Mouse (Mus musculus) limb, embryonic 15.5 days (tissue): Measurements from ENCODE around the gene Gpkow. TPM values are rescaled to one million over a fixed set of nuclear protein-coding genes. Genes with fewer than 3 reads are reported as not detected.

Experiments
- polyA plus RNA-seq: library from polyadenylated mRNA; unstranded; fragments of >200 nt; fragmentation: Nextera tagmentation; extraction: Ambion mirVana; gene quantifications from 2 replicates; pipeline ENCODE4 v1.2.1, GENCODE M21; 2015

The Gpkow gene
- polyA plus RNA-seq, 1 experiment from 2014 or later = 36.6 TPM

Other genes with a start within 250 kb of the Gpkow start
- gene Foxp3, start 123.5 kb upstream of the Gpkow start, polyA plus RNA-seq = not detected in 2 replicates
- 1.4 and 1.9 TPM in 2 replicates for gene Ppp1r3f, start 122.8 kb upstream of the Gpkow start, polyA plus RNA-seq
- gene Ccdc22, start 91.6 kb upstream of the Gpkow start, polyA plus RNA-seq = 27.8 and 28.4 TPM in 2 replicates
- gene Cacna1f, start 90.0 kb upstream of the Gpkow start, polyA plus RNA-seq = 0.05 and 0.07 TPM in 2 replicates
- 1.4 and 1.7 TPM in 2 replicates for gene Syp, start 58.7 kb upstream of the Gpkow start, polyA plus RNA-seq
- 17.7 and 18.1 TPM in 2 replicates for gene Prickle3, start 39.9 kb upstream of the Gpkow start, polyA plus RNA-seq
- 205 and 217 TPM in 2 replicates for gene Plp2, start 25.7 kb upstream of the Gpkow start, polyA plus RNA-seq
- gene Magix, start 15.9 kb upstream of the Gpkow start, polyA plus RNA-seq = 0.47 and 1.1 TPM in 2 replicates
- 39.2 and 41.0 TPM in 2 replicates for gene Wdr45, start 17.2 kb downstream of the Gpkow start, polyA plus RNA-seq
- 0.20 TPM in 1 of 2 replicates, not detected in the other for gene Gm45208, start 25.1 kb downstream of the Gpkow start, polyA plus RNA-seq
- gene Praf2, start 31.3 kb downstream of the Gpkow start, polyA plus RNA-seq = 80.8 and 86.1 TPM in 2 replicates
- gene Ccdc120, start 53.8 kb downstream of the Gpkow start, polyA plus RNA-seq = 14.9 and 21.8 TPM in 2 replicates
- gene Tfe3, start 65.4 kb downstream of the Gpkow start, polyA plus RNA-seq = 30.5 and 31.9 TPM in 2 replicates
- 37.8 and 40.3 TPM in 2 replicates for gene Gripap1, start 92.6 kb downstream of the Gpkow start, polyA plus RNA-seq
- gene Kcnd1, start 125.2 kb downstream of the Gpkow start, polyA plus RNA-seq = 1.3 TPM in 2 replicates
- gene Otud5, start 144.2 kb downstream of the Gpkow start, polyA plus RNA-seq = 35.9 and 43.7 TPM in 2 replicates
- 4.8 and 5.1 TPM in 2 replicates for gene Pim2, start 181.1 kb downstream of the Gpkow start, polyA plus RNA-seq
- 64.5 and 70.0 TPM in 2 replicates for gene Slc35a2, start 186.9 kb downstream of the Gpkow start, polyA plus RNA-seq
- gene Pqbp1, start 202.1 kb downstream of the Gpkow start, polyA plus RNA-seq = 117 and 124 TPM in 2 replicates
- 157 and 170 TPM in 2 replicates for gene Timm17b, start 202.2 kb downstream of the Gpkow start, polyA plus RNA-seq
- gene Gm10491, start 210.7 kb downstream of the Gpkow start, polyA plus RNA-seq = not detected in 2 replicates
- gene Gm10490, start 212.4 kb downstream of the Gpkow start, polyA plus RNA-seq = not detected in 2 replicates
- gene Pcsk1n, start 222.7 kb downstream of the Gpkow start, polyA plus RNA-seq = 0.63 and 1.2 TPM in 2 replicates
- gene Eras, start 231.5 kb downstream of the Gpkow start, polyA plus RNA-seq = not detected in 2 replicates